Mouse (Mus musculus) lung, postnatal 0 days (tissue): ENCODE data around the gene Armc10. TPM values are rescaled to one million over a fixed set of nuclear protein-coding genes. Genes with fewer than 3 reads are reported as not detected.
"Not testable (repeated sequence)": the region's sequence is repeated elsewhere in the genome, so short reads cannot be mapped to it uniquely, and the experiment has no call there.

ENCODE experiments used
- ATAC-seq: fragments of 200-750 bp; cut with Nextera tagmentation; 2 replicates; pipeline ENCODE4 v1.8.0; 2017; ENCODE audit warnings: moderate library complexity
- DNase-seq: peaks from one replicate; pipeline ENCODE4 v3.0.0-alpha.2; 2016; ENCODE audit warnings: low spot score
- H3K27ac ChIP-seq: fragments of 300-500 bp; sonication (generic); 2 replicates; pipeline ENCODE4 v1.5.1; 2014; ENCODE audit warnings: antibody characterized with exemption, mild to moderate bottlenecking, low read length, mixed read lengths
- H3K27me3 ChIP-seq: fragments of 300-500 bp; sonication (generic); replicated peaks from 2 replicates; pipeline ENCODE4 v1.6.1; 2014; ENCODE audit warnings: low read length, mixed read lengths; ENCODE audit not compliant: insufficient read depth
- H3K36me3 ChIP-seq: fragments of 300-500 bp; sonication (generic); 2 replicates; pipeline ENCODE4 v1.6.1; 2014; ENCODE audit warnings: low read length, mixed read lengths; ENCODE audit not compliant: insufficient read depth
- H3K4me1 ChIP-seq: fragments of 300-500 bp; sonication (generic); 2 replicates; pipeline ENCODE4 v1.6.1; 2014; ENCODE audit warnings: antibody characterized with exemption, low read depth, low read length, mixed read lengths; ENCODE audit not compliant: insufficient read depth
- H3K4me2 ChIP-seq: fragments of 300-500 bp; sonication (generic); replicated peaks from 2 replicates; pipeline ENCODE4 v1.6.1; 2014; ENCODE audit warnings: low read depth, mild to moderate bottlenecking, low read length, moderate library complexity, mixed read lengths
- H3K4me3 ChIP-seq: fragments of 300-500 bp; sonication (generic); 2 replicates; pipeline ENCODE4 v1.5.1; 2014; ENCODE audit warnings: low read depth, low read length
- H3K9ac ChIP-seq: fragments of 300-500 bp; sonication (generic); replicated peaks from 2 replicates; pipeline ENCODE4 v1.6.1; 2014; ENCODE audit warnings: low read depth, mild to moderate bottlenecking
- H3K9me3 ChIP-seq: fragments of 300-500 bp; sonication (generic); 2 replicates; pipeline ENCODE4 v1.6.1; 2016; ENCODE audit warnings: low read length, mixed read lengths
- CTCF ChIP-seq: IDR thresholded peaks from 2 replicates; pipeline ENCODE4 v1.5.1; 2016; ENCODE audit warnings: antibody characterized with exemption, mild to moderate bottlenecking
- EP300 ChIP-seq: IDR thresholded peaks from 2 replicates; pipeline ENCODE4 v1.6.1; 2016; ENCODE audit warnings: antibody characterized with exemption, mild to moderate bottlenecking, control low read depth
- WGBS: fragments of 180-500 bp; shearing (Covaris S2); extraction: QIAGEN DNeasy Blood & Tissue Kit; methylation state at CpG from one replicate; pipeline ENCODE4 v1.1.7; 2014; 5-methylcytosine and 5-hydroxymethylcytosine counted together
- polyA plus RNA-seq: library from polyadenylated mRNA; unstranded; fragments of >200 nt; fragmentation: Nextera tagmentation; extraction: Ambion mirVana; gene quantifications from 2 replicates; pipeline ENCODE4 v1.2.1, GENCODE M21; 2015

The Armc10 gene
- polyA plus RNA-seq, 1 experiment from 2014 or later: 33.4 TPM

- DNase-seq (no peak), ATAC-seq (no peak)
- WGBS: 56% methylated on average over 4 of the region's 4 CpGs
- H3K27me3 ChIP-seq: no peaks in the 10 kb centered on the region
- no peaks in the 10 kb centered on the region for H3K9me3 ChIP-seq
- no peak overlapping the region for H3K4me2 ChIP-seq
- H3K4me1 ChIP-seq: no peaks in the 10 kb centered on the region
- H3K9ac ChIP-seq: no peak overlapping the region
- H3K4me3 ChIP-seq: no peak overlapping the region
- no peak for TF ChIP-seq EP300
- TF ChIP-seq CTCF: no peak
- no peaks in the 10 kb centered on the region for H3K36me3 ChIP-seq
- H3K27ac ChIP-seq: no peak overlapping the region
These were observed 41.4 kb downstream of the Armc10 start for GRCm38 (mm10) chr5:21687042-21687441.

- TF ChIP-seq EP300 (no peak), CTCF (no peak)
- DNase-seq (no peak), ATAC-seq (no peak)
- Histone ChIP-seq H3K9me3 (no peaks in the 10 kb centered on the region), H3K27me3 (no peaks in the 10 kb centered on the region), H3K36me3 (no peaks in the 10 kb centered on the region), H3K9ac (no peak overlapping the region), H3K27ac (no peak overlapping the region), H3K4me3 (no peak overlapping the region), H3K4me1 (no peaks in the 10 kb centered on the region), H3K4me2 (no peak overlapping the region)
- WGBS: 91% methylated on average over 5 of the region's 5 CpGs
These were observed 46.6 kb downstream of the Armc10 start for GRCm38 (mm10) chr5:21692230-21692629.

- DNase-seq (no peak), ATAC-seq (no peak)
- no peaks in the 10 kb centered on the region for H3K4me1 ChIP-seq
- H3K27ac ChIP-seq: no peak overlapping the region
- TF ChIP-seq EP300 (no peak), CTCF (no peak)
- no peaks in the 10 kb centered on the region for H3K9me3 ChIP-seq
- H3K4me3 ChIP-seq: no peak overlapping the region
- H3K27me3 ChIP-seq: no peaks in the 10 kb centered on the region
- 50% methylated on average over 3 of the region's 3 CpGs for WGBS
- no peak overlapping the region for H3K4me2 ChIP-seq
- H3K36me3 ChIP-seq: no peaks in the 10 kb centered on the region
- no peak overlapping the region for H3K9ac ChIP-seq
These were observed 47.8 kb downstream of the Armc10 start for GRCm38 (mm10) chr5:21693372-21693870.

GRCm38 (mm10) chr5:21694854-21695490, 49.4 kb downstream of the Armc10 start:
- Histone ChIP-seq H3K27me3 (no peaks in the 10 kb centered on the region), H3K9me3 (no peaks in the 10 kb centered on the region), H3K4me2 (no peak overlapping the region), H3K36me3 (no peaks in the 10 kb centered on the region), H3K4me3 (no peak overlapping the region), H3K27ac (no peak overlapping the region), H3K4me1 (no peaks in the 10 kb centered on the region), H3K9ac (no peak overlapping the region)
- ATAC-seq (no peak), DNase-seq (peak; percentile 26)
- TF ChIP-seq EP300: no peak
- no peak for TF ChIP-seq CTCF
- WGBS: 76% methylated on average over 3 of the region's 3 CpGs

- not testable (repeated sequence) for ATAC-seq, DNase-seq, H3K9me3 ChIP-seq, H3K27ac ChIP-seq, H3K4me1 ChIP-seq, H3K36me3 ChIP-seq, H3K4me2 ChIP-seq, H3K27me3 ChIP-seq, H3K4me3 ChIP-seq, H3K9ac ChIP-seq
- WGBS: 92% methylated on average over 3 of the region's 3 CpGs
These were observed 53.9 kb downstream of the Armc10 start for GRCm38 (mm10) chr5:21699555-21699954.

GRCm38 (mm10) chr5:21700272-21700821, 54.7 kb downstream of the Armc10 start:
- ATAC-seq (no peak), DNase-seq (peak; percentile 59)
- 15% methylated on average over 10 of the region's 10 CpGs for WGBS
- Histone ChIP-seq H3K27me3 (no peaks in the 10 kb centered on the region), H3K9me3 (no peaks in the 10 kb centered on the region), H3K4me1 (no peaks in the 10 kb centered on the region), H3K27ac (no peak overlapping the region), H3K9ac (no peak overlapping the region), H3K4me2 (peak overlapping the region; percentile 73), H3K4me3 (peak overlapping the region; percentile 63), H3K36me3 (no peaks in the 10 kb centered on the region)
- TF ChIP-seq EP300 (no peak), CTCF (no peak)
